Mouse (Mus musculus) kidney, adult 2 months (tissue): ENCODE data around the gene Fam53b.

Source experiments
- CTCF ChIP-seq: fragments of 200-500 bp; conservative IDR thresholded peaks from 2 replicates; pipeline ENCODE4 v1.5.1; 2011; ENCODE audit warnings: low read depth, mild to moderate bottlenecking, control low read depth, low read length, moderate library complexity, mixed read lengths; ENCODE audit not compliant: insufficient read depth, insufficient read length
- POLR2A ChIP-seq: fragments of 200-500 bp; IDR thresholded peaks from one replicate; pipeline ENCODE4 v1.6.1; 2011; ENCODE audit warnings: low read depth, low read length, control low read depth

DNA sequence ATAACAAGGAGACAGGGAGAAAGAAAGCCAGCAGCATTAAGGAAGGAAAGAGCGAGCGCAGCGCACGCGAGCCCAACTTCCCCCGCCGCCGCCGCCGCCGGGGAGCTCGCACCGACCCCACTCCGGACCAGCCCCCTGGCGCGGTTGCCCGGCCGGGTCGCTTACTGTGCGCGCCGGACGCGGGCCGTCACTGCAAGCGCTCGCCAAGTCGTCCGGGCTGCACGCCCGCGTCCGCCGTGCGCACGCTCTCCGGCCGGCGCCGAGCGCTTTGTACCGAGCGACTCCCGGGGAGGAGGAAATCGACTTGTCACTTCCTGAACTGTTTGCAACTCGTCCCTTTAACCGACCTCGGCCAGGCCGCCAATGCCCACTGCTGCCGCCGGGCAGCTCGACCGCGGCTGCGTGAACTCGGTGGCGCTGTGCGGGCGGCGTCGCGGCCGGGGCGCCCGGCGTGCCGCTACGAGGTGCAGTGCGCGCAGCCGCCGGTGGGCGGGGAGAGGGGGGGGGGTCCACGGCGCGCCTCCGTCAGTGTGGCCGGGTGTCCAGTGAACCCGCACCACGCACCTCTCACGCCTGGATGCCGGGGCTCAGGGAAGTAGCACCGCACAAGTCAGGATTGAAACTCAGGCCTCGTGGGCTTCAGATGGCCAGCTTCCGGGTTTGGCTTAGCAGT, at the start of gene Fam53b:
- peak; percentile 9 for TF ChIP-seq POLR2A
- no peak for TF ChIP-seq CTCF
